Mouse (Mus musculus): Measurements from ENCODE around the gene Olfr684. TPM values are rescaled to one million over a fixed set of nuclear protein-coding genes. Genes with fewer than 3 reads are reported as not detected.

Gene Olfr684
- polyA plus RNA-seq (2012; fragmentation: generic; extraction: Trizol) = not detected
- long read RNA-seq, experiment 1 = 0 reads
- long read RNA-seq, experiment 2 = 0 reads

GRCm38 (mm10) chr7:105163553-105163952 is at the start of gene Olfr684:
Olfr684 (minus strand) TSS chr7:105163653.
- Histone ChIP-seq H3K79me2 (ENCODE audit: control insufficient read depth, insufficient read depth) (no peaks in the 10 kb centered on the region), H3K27me3 (ENCODE audit: control insufficient read depth, insufficient read depth, insufficient read length) (no peaks in the 10 kb centered on the region), H3K4me3 (ENCODE audit: insufficient read depth, poor library complexity, severe bottlenecking) (no peak within 1 kb of the TSS), H3K79me3 (ENCODE audit: low read depth) (no peaks in the 10 kb centered on the region), H3ac (ENCODE audit: control insufficient read depth, insufficient read length, low read depth) (no peak within 1 kb of the TSS), H3K36me3 (ENCODE audit: control insufficient read depth, insufficient read depth) (no peaks in the 10 kb centered on the region)
- no peak for TF ChIP-seq USF1 (IDR thresholded peaks at IDR 0.05; ENCODE audit: low read depth)
- no peak for TF ChIP-seq CEBPB (IDR thresholded peaks at IDR 0.05; ENCODE audit: low read depth)
- TF ChIP-seq MAX (IDR thresholded peaks at IDR 0.05) = no peak
- TF ChIP-seq MYOD1 (IDR thresholded peaks at IDR 0.05; ENCODE audit: control insufficient read depth, insufficient read length, low read depth) = no peak
- TF ChIP-seq MYOG (IDR thresholded peaks at IDR 0.05; ENCODE audit: control insufficient read depth, extremely low read depth, insufficient read length) = no peak
- no peak for TF ChIP-seq CTCF (IDR thresholded peaks at IDR 0.05; ENCODE audit: control insufficient read depth, insufficient read depth, insufficient read length)
- no peak for TF ChIP-seq FOSL1 (IDR thresholded peaks at IDR 0.05; ENCODE audit: insufficient read depth, low read length, poor library complexity, severe bottlenecking)

- H3K79me3 ChIP-seq (ENCODE audit: low read depth) = no peaks in the 10 kb centered on the region
- H3K4me3 ChIP-seq (ENCODE audit: insufficient read depth, poor library complexity, severe bottlenecking) = no peak within 1 kb of the TSS
- no peaks in the 10 kb centered on the region for H3K27me3 ChIP-seq (ENCODE audit: control insufficient read depth, insufficient read depth, insufficient read length)
- no peaks in the 10 kb centered on the region for H3K79me2 ChIP-seq (ENCODE audit: control insufficient read depth, insufficient read depth)
- H3ac ChIP-seq (ENCODE audit: control insufficient read depth, insufficient read length, low read depth) = no peak within 1 kb of the TSS
- no peaks in the 10 kb centered on the region for H3K36me3 ChIP-seq (ENCODE audit: control insufficient read depth, insufficient read depth)
- TF ChIP-seq CEBPB (IDR thresholded peaks at IDR 0.05; ENCODE audit: low read depth) (no peak), MYOG (IDR thresholded peaks at IDR 0.05; ENCODE audit: control insufficient read depth, extremely low read depth, insufficient read length) (no peak), MAX (IDR thresholded peaks at IDR 0.05) (no peak), FOSL1 (IDR thresholded peaks at IDR 0.05; ENCODE audit: insufficient read depth, low read length, poor library complexity, severe bottlenecking) (no peak), MYOD1 (IDR thresholded peaks at IDR 0.05; ENCODE audit: control insufficient read depth, insufficient read length, low read depth) (no peak), CTCF (IDR thresholded peaks at IDR 0.05; ENCODE audit: control insufficient read depth, insufficient read depth, insufficient read length) (no peak), USF1 (IDR thresholded peaks at IDR 0.05; ENCODE audit: low read depth) (no peak)
Measured at GRCm38 (mm10) chr7:105207385-105207784, 43.9 kb upstream of the Olfr684 start, which contains the start of gene Olfr686. Olfr686 (minus strand) TSS chr7:105207485.

- no peaks in the 10 kb centered on the region for H3K79me3 ChIP-seq (ENCODE audit: low read depth)
- H3ac ChIP-seq (ENCODE audit: control insufficient read depth, insufficient read length, low read depth) = no peak within 1 kb of the TSS
- no peak within 1 kb of the TSS for H3K4me3 ChIP-seq (ENCODE audit: insufficient read depth, poor library complexity, severe bottlenecking)
- TF ChIP-seq MYOG (IDR thresholded peaks at IDR 0.05; ENCODE audit: control insufficient read depth, extremely low read depth, insufficient read length) (no peak), USF1 (IDR thresholded peaks at IDR 0.05; ENCODE audit: low read depth) (no peak), FOSL1 (IDR thresholded peaks at IDR 0.05; ENCODE audit: insufficient read depth, low read length, poor library complexity, severe bottlenecking) (no peak)
- no peaks in the 10 kb centered on the region for H3K79me2 ChIP-seq (ENCODE audit: control insufficient read depth, insufficient read depth)
- H3K36me3 ChIP-seq (ENCODE audit: control insufficient read depth, insufficient read depth) = no peaks in the 10 kb centered on the region
- H3K27me3 ChIP-seq (ENCODE audit: control insufficient read depth, insufficient read depth, insufficient read length) = no peaks in the 10 kb centered on the region
Measured at GRCm38 (mm10) chr7:105185912-105186311, 22.5 kb upstream of the Olfr684 start, which contains the start of gene Olfr685. Olfr685 (minus strand) TSS chr7:105186012.

- no peaks in the 10 kb centered on the region for H3K36me3 ChIP-seq (ENCODE audit: control insufficient read depth, insufficient read depth)
- H3K79me3 ChIP-seq (ENCODE audit: low read depth) = no peaks in the 10 kb centered on the region
- H3K4me3 ChIP-seq (ENCODE audit: insufficient read depth, poor library complexity, severe bottlenecking) = no peak overlapping the region
- no peak overlapping the region for H3ac ChIP-seq (ENCODE audit: control insufficient read depth, insufficient read length, low read depth)
- H3K27me3 ChIP-seq (ENCODE audit: control insufficient read depth, insufficient read depth, insufficient read length) = no peaks in the 10 kb centered on the region
- no peak for TF ChIP-seq CTCF (IDR thresholded peaks at IDR 0.05; ENCODE audit: control insufficient read depth, insufficient read depth, insufficient read length)
- no peaks in the 10 kb centered on the region for H3K79me2 ChIP-seq (ENCODE audit: control insufficient read depth, insufficient read depth)
Measured at GRCm38 (mm10) chr7:105170773-105171172, 7.3 kb upstream of the Olfr684 start.

- TF ChIP-seq FOSL1 (IDR thresholded peaks at IDR 0.05; ENCODE audit: insufficient read depth, low read length, poor library complexity, severe bottlenecking) = no peak
- no peak for TF ChIP-seq MYOG (IDR thresholded peaks at IDR 0.05; ENCODE audit: control insufficient read depth, extremely low read depth, insufficient read length)
- no peak for TF ChIP-seq USF1 (IDR thresholded peaks at IDR 0.05; ENCODE audit: low read depth)
- no peak for TF ChIP-seq CEBPB (IDR thresholded peaks at IDR 0.05; ENCODE audit: low read depth)
- no peak for TF ChIP-seq CTCF (IDR thresholded peaks at IDR 0.05; ENCODE audit: control insufficient read depth, insufficient read depth, insufficient read length)
- TF ChIP-seq MAX (IDR thresholded peaks at IDR 0.05) = no peak
- TF ChIP-seq MYOD1 (IDR thresholded peaks at IDR 0.05; ENCODE audit: control insufficient read depth, insufficient read length, low read depth) = no peak
- H3K79me3 ChIP-seq (ENCODE audit: low read depth) = no peaks in the 10 kb centered on the region
- no peaks in the 10 kb centered on the region for H3K79me2 ChIP-seq (ENCODE audit: control insufficient read depth, insufficient read depth)
- no peaks in the 10 kb centered on the region for H3K36me3 ChIP-seq (ENCODE audit: control insufficient read depth, insufficient read depth)
- no peaks in the 10 kb centered on the region for H3K27me3 ChIP-seq (ENCODE audit: control insufficient read depth, insufficient read depth, insufficient read length)
- H3ac ChIP-seq (ENCODE audit: control insufficient read depth, insufficient read length, low read depth) = no peak within 1 kb of the TSS
- H3K4me3 ChIP-seq (ENCODE audit: insufficient read depth, poor library complexity, severe bottlenecking) = no peak within 1 kb of the TSS
Measured at GRCm38 (mm10) chr7:105146912-105147311, 16.5 kb downstream of the Olfr684 start, which contains the start of gene Olfr683. Olfr683 (minus strand) TSS chr7:105147012.

- Histone ChIP-seq H3K79me2 (ENCODE audit: control insufficient read depth, insufficient read depth) (no peaks in the 10 kb centered on the region), H3K79me3 (ENCODE audit: low read depth) (no peaks in the 10 kb centered on the region), H3K27me3 (ENCODE audit: control insufficient read depth, insufficient read depth, insufficient read length) (no peaks in the 10 kb centered on the region), H3K4me3 (ENCODE audit: insufficient read depth, poor library complexity, severe bottlenecking) (no peak overlapping the region), H3ac (ENCODE audit: control insufficient read depth, insufficient read length, low read depth) (no peak overlapping the region), H3K36me3 (ENCODE audit: control insufficient read depth, insufficient read depth) (no peaks in the 10 kb centered on the region)
- TF ChIP-seq FOSL1 (IDR thresholded peaks at IDR 0.05; ENCODE audit: insufficient read depth, low read length, poor library complexity, severe bottlenecking) (no peak), MYOG (IDR thresholded peaks at IDR 0.05; ENCODE audit: control insufficient read depth, extremely low read depth, insufficient read length) (no peak), MAX (IDR thresholded peaks at IDR 0.05) (no peak), CTCF (IDR thresholded peaks at IDR 0.05; ENCODE audit: control insufficient read depth, insufficient read depth, insufficient read length) (no peak), MYOD1 (IDR thresholded peaks at IDR 0.05; ENCODE audit: control insufficient read depth, insufficient read length, low read depth) (no peak), USF1 (IDR thresholded peaks at IDR 0.05; ENCODE audit: low read depth) (no peak), CEBPB (IDR thresholded peaks at IDR 0.05; ENCODE audit: low read depth) (no peak)
Measured at GRCm38 (mm10) chr7:105141275-105141674, 22.2 kb downstream of the Olfr684 start.

Measured in C2C12 (cell line).